Mouse (Mus musculus) myocyte (in vitro differentiated cells): Measurements from ENCODE around the gene Setd7.

Experiments used
- MYOG ChIP-seq, 3 experiments: IDR thresholded peaks; one replicate each; pipeline ENCODE4 v1.6.1; 2011; ENCODE audit warnings: control low read depth in 2 of 3, low read depth in 2 of 3, mild to moderate bottlenecking in 2 of 3; ENCODE audit not compliant: insufficient read length in 2 of 3, control insufficient read depth in 1 of 3, insufficient read depth in 1 of 3
- POLR2A ChIP-seq: IDR thresholded peaks from one replicate; pipeline ENCODE4 v1.6.1; 2011; ENCODE audit warnings: low read depth, mild to moderate bottlenecking, control low read depth, moderate library complexity; ENCODE audit not compliant: insufficient read length

- TF ChIP-seq MYOG (IDR thresholded peaks at IDR 0.05; ENCODE audit: control insufficient read depth in 1 of 3, insufficient read depth in 1 of 3, insufficient read length in 2 of 3, low read depth in 2 of 3) (no peak), POLR2A (no peak)
Measured at GRCm38 (mm10) chr3:51533573-51533972, 27.1 kb downstream of the Setd7 start.
